Mouse (Mus musculus) thymus, adult 2 months (tissue): ENCODE measurements at regions not wholly inside any gene's neighbourhood (a gene's known extent, or its start where the extent isn't known, plus 50 kb on each side); places are given as distances from the start of the nearest gene placed in this dataset.

ENCODE experiments used
- CTCF ChIP-seq: fragments of 200-500 bp; IDR thresholded peaks from 2 replicates; pipeline ENCODE4 v1.5.1; 2012; ENCODE audit warnings: mild to moderate bottlenecking, control low read depth, low read length, moderate library complexity, borderline replicate concordance; ENCODE audit not compliant: control insufficient read depth, poor library complexity, insufficient read depth; ENCODE audit errors: extremely low read depth
- POLR2A ChIP-seq: fragments of 200-500 bp; IDR thresholded peaks from 2 replicates; pipeline ENCODE4 v1.6.1; 2012; ENCODE audit warnings: mild to moderate bottlenecking, low read length, control low read depth, moderate library complexity; ENCODE audit not compliant: control insufficient read depth, poor library complexity, insufficient read depth; ENCODE audit errors: extremely low read depth

- TF ChIP-seq CTCF (no peak), POLR2A (no peak)
Measured at GRCm38 (mm10) chr10:120576886-120577285, 100.6 kb upstream of the Hmga2 start.
